Mouse (Mus musculus) heart, postnatal 0 days (tissue): Measurements from ENCODE around the gene Cep57l1. TPM values are rescaled to one million over a fixed set of nuclear protein-coding genes. Genes with fewer than 3 reads are reported as not detected.

Experiments used
- ATAC-seq: fragments of 200-750 bp; cut with Nextera tagmentation; 2 replicates; pipeline ENCODE4 v1.8.0; 2017; ENCODE audit warnings: low read depth, moderate number of reproducible peaks, moderate library complexity; ENCODE audit not compliant: insufficient read depth
- DNase-seq: peaks from one replicate; pipeline ENCODE4 v3.0.0-alpha.2; 2016; ENCODE audit warnings: low spot score
- H3K27ac ChIP-seq: fragments of 300-500 bp; sonication (generic); 2 replicates; pipeline ENCODE4 v1.5.1; 2014; ENCODE audit warnings: low read depth, mild to moderate bottlenecking
- H3K27me3 ChIP-seq: fragments of 300-500 bp; sonication (generic); 2 replicates; pipeline ENCODE4 v1.6.1; 2014; ENCODE audit warnings: low read length, mixed read lengths; ENCODE audit not compliant: control insufficient read depth, insufficient read depth
- H3K36me3 ChIP-seq: fragments of 300-500 bp; sonication (generic); replicated peaks from 2 replicates; pipeline ENCODE4 v1.6.1; 2014; ENCODE audit warnings: low read length, mixed read lengths; ENCODE audit not compliant: control insufficient read depth, insufficient read depth
- H3K4me1 ChIP-seq: fragments of 300-500 bp; sonication (generic); 2 replicates; pipeline ENCODE4 v1.6.1; 2014; ENCODE audit warnings: antibody characterized with exemption; ENCODE audit not compliant: control insufficient read depth, insufficient read depth
- H3K4me2 ChIP-seq: fragments of 300-500 bp; sonication (generic); 2 replicates; pipeline ENCODE4 v1.6.1; 2014; ENCODE audit warnings: low read depth, mild to moderate bottlenecking, low read length, moderate library complexity
- H3K4me3 ChIP-seq: fragments of 300-500 bp; sonication (generic); 2 replicates; pipeline ENCODE4 v1.5.1; 2014; ENCODE audit warnings: low read depth, low read length
- H3K9ac ChIP-seq: fragments of 300-500 bp; sonication (generic); replicated peaks from 2 replicates; pipeline ENCODE4 v1.6.1; 2014; ENCODE audit warnings: low read depth, low read length, mixed read lengths
- H3K9me3 ChIP-seq: fragments of 300-500 bp; sonication (generic); replicated peaks from 2 replicates; pipeline ENCODE4 v1.6.1; 2016; ENCODE audit warnings: low read length; ENCODE audit not compliant: control insufficient read depth
- CTCF ChIP-seq: IDR thresholded peaks from 2 replicates; pipeline ENCODE4 v1.5.1; 2016; ENCODE audit warnings: antibody characterized with exemption, control low read depth, low read depth
- EP300 ChIP-seq: IDR thresholded peaks from 2 replicates; pipeline ENCODE4 v1.6.1; 2016; ENCODE audit warnings: antibody characterized with exemption, low read depth
- WGBS: fragments of 180-500 bp; shearing (Covaris S2); extraction: QIAGEN DNeasy Blood & Tissue Kit; methylation state at CpG from one replicate; pipeline ENCODE4 v1.1.7; 2014; 5-methylcytosine and 5-hydroxymethylcytosine counted together
- polyA plus RNA-seq: library from polyadenylated mRNA; unstranded; fragments of >200 nt; fragmentation: Nextera tagmentation; extraction: Ambion mirVana; gene quantifications from 2 replicates; pipeline ENCODE4 v1.2.1, GENCODE M21; 2015
- total RNA-seq: library from RNA; depleted of rRNA; stranded (reverse); fragments of >200 nt; gene quantifications from 2 replicates; pipeline ENCODE4 v1.2.3, GENCODE M21; 2014; ENCODE audit warnings: low replicate concordance

Cep57l1 gene
- total and polyA plus RNA-seq, 2 experiments from 2014 or later: 7.1 to 15.0 TPM

DNA sequence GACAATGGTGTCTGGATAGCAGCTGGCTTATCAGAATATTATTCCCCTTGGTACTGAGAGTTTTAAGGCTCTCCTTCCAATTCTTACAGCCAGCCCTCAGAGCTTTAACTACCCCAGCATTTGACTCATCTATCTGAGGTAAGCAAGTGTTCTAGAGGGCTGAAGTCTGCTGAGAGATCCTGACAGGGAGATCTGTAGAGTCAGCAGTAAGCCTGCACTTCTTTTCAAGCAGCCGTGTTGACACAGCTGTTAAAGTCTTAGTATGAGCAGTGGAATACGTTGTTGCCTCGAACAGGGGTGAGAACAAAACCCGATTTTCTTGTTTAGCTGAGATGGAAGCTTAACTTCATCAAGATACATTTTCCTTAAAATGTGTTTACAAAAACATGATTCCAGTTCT lies 43.4 kb downstream of the Cep57l1 start:
- 58% methylated on average over 4 of the region's 4 CpGs for WGBS
- no peak for ATAC-seq
- no peak for TF ChIP-seq EP300
- no peak for TF ChIP-seq CTCF

DNA sequence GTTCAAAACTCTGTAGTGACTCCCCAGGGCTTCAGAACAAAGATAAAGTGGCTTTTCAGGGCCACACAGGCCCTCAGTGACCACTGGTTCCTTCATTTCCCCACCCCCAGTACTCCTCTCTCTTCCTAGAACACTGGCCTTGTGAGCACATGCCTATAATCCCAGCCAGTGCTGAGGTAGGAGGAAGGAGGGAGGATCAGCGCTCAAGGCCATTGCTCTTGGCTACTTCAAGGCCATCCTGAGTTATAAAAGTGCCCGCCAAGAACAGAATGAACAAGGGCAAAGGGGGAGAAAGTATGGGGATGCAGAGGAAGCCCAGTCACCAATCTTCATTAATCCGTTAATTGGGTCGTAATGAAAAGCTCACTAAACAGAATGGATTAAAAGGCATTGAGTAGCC lies 44.1 kb downstream of the Cep57l1 start:
- ATAC-seq: no peak
- TF ChIP-seq CTCF: no peak

More for the DNA sequence above, 43.4 kb downstream of the Cep57l1 start:
- no peak overlapping the region for H3K9ac ChIP-seq
- no peak for DNase-seq
- H3K4me3 ChIP-seq: no peak overlapping the region
- H3K27me3 ChIP-seq: no peaks in the 10 kb centered on the region
- no peaks in the 10 kb centered on the region for H3K36me3 ChIP-seq
- no peaks in the 10 kb centered on the region for H3K4me1 ChIP-seq
- no peak overlapping the region for H3K4me2 ChIP-seq
- no peaks in the 10 kb centered on the region for H3K9me3 ChIP-seq
- H3K27ac ChIP-seq: no peak overlapping the region

DNA sequence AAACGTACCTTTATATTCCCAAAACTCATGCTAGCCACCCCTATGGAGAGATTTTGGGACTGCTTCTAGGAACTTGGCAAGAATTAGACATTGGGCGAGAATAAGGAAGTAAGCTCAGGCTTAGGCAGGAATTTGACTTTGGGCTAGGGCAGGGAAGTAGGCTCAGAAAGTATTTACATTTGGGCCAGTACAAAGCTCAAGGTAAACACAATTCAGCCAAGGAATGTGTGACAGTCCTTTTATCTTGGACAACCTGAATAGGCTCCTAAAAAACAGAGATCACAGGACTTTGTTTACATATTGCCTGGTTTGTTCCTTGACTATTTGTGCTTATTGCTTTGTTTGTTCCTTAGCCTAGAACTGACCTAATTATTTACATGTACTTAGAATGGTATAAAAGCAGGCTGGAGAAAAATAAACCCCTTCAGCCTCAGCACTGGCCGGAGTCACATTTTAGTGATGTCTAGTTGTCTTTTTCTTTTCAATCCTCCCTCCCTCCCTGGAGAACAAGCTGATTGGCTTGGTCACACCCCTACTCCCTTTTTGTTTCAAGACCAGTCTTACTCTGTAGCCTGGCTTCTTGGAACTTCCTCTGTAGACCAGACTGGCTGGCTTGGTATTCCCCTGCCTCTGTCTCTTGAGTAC lies 45.8 kb downstream of the Cep57l1 start:
- Histone ChIP-seq H3K9me3 (no peaks in the 10 kb centered on the region), H3K4me2 (no peak overlapping the region), H3K9ac (no peak overlapping the region), H3K27ac (no peak overlapping the region), H3K27me3 (no peaks in the 10 kb centered on the region), H3K4me1 (peaks cover 4% of the 10 kb centered on the region; the same call in 1 of the 2 replicates), H3K36me3 (no peaks in the 10 kb centered on the region), H3K4me3 (no peak overlapping the region)
- DNase-seq: no peak
- ATAC-seq: no peak
- TF ChIP-seq CTCF (no peak), EP300 (no peak)
- 83% methylated on average over 3 of the region's 3 CpGs for WGBS

More for the DNA sequence above, 44.1 kb downstream of the Cep57l1 start:
- no peaks in the 10 kb centered on the region for H3K4me1 ChIP-seq
- no peak overlapping the region for H3K4me3 ChIP-seq
- DNase-seq: no peak
- no peak overlapping the region for H3K9ac ChIP-seq
- H3K36me3 ChIP-seq: no peaks in the 10 kb centered on the region
- H3K4me2 ChIP-seq: no peak overlapping the region
- WGBS: 92% methylated on average over 4 of the region's 4 CpGs
- no peaks in the 10 kb centered on the region for H3K9me3 ChIP-seq
- no peaks in the 10 kb centered on the region for H3K27me3 ChIP-seq
- H3K27ac ChIP-seq: no peak overlapping the region

DNA sequence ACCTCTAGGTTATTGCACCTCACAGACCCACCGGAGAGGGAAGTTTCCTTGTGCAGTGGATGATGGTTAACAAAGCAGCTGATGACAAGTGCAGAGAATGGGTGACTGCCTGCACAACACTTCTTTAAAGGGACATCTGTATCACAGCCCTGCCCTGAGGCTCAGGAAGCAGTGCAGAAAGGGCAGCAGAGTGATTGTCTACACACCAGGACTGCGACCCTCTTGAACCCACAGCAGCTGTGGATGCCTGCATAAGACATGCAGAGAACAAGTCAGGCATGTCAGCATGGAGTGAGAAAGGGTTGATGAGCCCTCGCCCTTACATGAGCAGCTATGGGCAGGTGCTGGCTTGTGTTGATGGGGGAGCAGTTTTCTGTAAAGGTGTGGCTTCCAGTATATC lies 48.8 kb downstream of the Cep57l1 start:
- Histone ChIP-seq H3K4me1 (peaks cover 4% of the 10 kb centered on the region; the same call in 1 of the 2 replicates), H3K4me3 (no peak overlapping the region), H3K27ac (no peak overlapping the region), H3K9ac (no peak overlapping the region), H3K9me3 (no peaks in the 10 kb centered on the region), H3K36me3 (no peaks in the 10 kb centered on the region), H3K4me2 (no peak overlapping the region), H3K27me3 (no peaks in the 10 kb centered on the region)
- TF ChIP-seq EP300 (no peak), CTCF (no peak)
- WGBS: 49% methylated on average over 3 of the region's 3 CpGs
- ATAC-seq (no peak), DNase-seq (no peak)

DNA sequence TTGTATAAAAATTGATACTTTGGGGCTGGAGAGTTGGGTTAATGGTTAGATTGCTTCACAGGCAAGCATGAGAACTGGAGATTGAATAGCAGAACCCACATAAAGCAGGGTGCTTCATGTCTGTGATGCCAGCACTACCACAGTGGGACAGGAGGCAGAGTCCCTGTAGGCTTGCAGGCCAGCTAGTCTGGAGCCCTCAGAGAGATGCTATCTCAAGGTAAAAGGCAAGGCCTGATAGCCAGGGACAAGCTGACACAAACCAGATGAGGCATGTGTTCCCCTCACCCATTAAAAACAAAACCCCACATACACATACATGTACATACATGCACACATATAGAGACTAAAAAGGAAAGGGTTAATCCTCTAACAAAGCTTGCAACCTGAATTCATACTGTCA lies 51.6 kb downstream of the Cep57l1 start:
- DNase-seq: no peak
- Histone ChIP-seq H3K4me3 (no peak overlapping the region), H3K4me1 (peaks cover 4% of the 10 kb centered on the region; the same call in 1 of the 2 replicates), H3K4me2 (no peak overlapping the region), H3K9me3 (no peaks in the 10 kb centered on the region), H3K9ac (no peak overlapping the region), H3K27ac (no peak overlapping the region), H3K36me3 (no peaks in the 10 kb centered on the region), H3K27me3 (no peaks in the 10 kb centered on the region)
- ATAC-seq: no peak
- no peak for TF ChIP-seq CTCF
- no peak for TF ChIP-seq EP300

DNA sequence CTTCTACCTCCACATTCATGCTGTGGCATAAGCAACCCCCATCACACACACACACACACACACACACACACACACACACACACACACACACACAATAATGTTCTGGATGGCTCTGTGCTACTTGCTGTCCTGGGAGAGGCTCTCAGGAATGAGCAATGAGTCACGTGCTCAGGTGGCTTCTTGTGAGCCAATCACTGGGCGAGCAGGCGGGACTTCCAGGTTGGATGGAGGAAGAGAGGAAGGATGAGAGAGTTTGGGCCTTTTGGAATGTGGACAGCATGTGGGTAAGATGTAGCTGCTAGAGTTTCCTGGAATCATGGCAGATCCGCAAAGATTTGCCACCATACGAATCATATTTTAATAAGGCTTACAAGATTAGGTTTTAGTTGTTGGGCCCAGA lies 52.4 kb downstream of the Cep57l1 start:
- Histone ChIP-seq H3K27me3 (no peaks in the 10 kb centered on the region), H3K36me3 (no peaks in the 10 kb centered on the region), H3K9me3 (no peaks in the 10 kb centered on the region), H3K27ac (no peak overlapping the region), H3K4me3 (no peak overlapping the region), H3K4me2 (no peak overlapping the region), H3K4me1 (peaks cover 4% of the 10 kb centered on the region; the same call in 1 of the 2 replicates), H3K9ac (no peak overlapping the region)
- no peak for DNase-seq
- 90% methylated on average over 5 of the region's 5 CpGs for WGBS
- TF ChIP-seq EP300: no peak
- no peak for TF ChIP-seq CTCF
- ATAC-seq: no peak
